Mouse (Mus musculus) myocyte (in vitro differentiated cells): ENCODE results near the gene Cdk5rap2.

Experiments used
- CEBPB ChIP-seq: IDR thresholded peaks from 2 replicates; pipeline ENCODE4 v1.6.1; 2011; ENCODE audit warnings: mild to moderate bottlenecking, moderate library complexity; ENCODE audit not compliant: poor library complexity, insufficient read depth, severe bottlenecking
- MAX ChIP-seq: IDR thresholded peaks from one replicate; pipeline ENCODE4 v1.6.1; 2011; ENCODE audit warnings: low read depth, mild to moderate bottlenecking, control low read depth
- MYOD1 ChIP-seq, 3 experiments: IDR thresholded peaks; one replicate each; pipeline ENCODE4 v1.6.1; 2011; ENCODE audit warnings: control low read depth in 2 of 3, low read depth in 2 of 3, mild to moderate bottlenecking in 2 of 3, moderate library complexity in 1 of 3; ENCODE audit not compliant: insufficient read length in 2 of 3, control insufficient read depth in 1 of 3
- MYOG ChIP-seq, 3 experiments: IDR thresholded peaks; one replicate each; pipeline ENCODE4 v1.6.1; 2011; ENCODE audit warnings: control low read depth in 2 of 3, low read depth in 2 of 3, mild to moderate bottlenecking in 2 of 3; ENCODE audit not compliant: insufficient read length in 2 of 3, control insufficient read depth in 1 of 3, insufficient read depth in 1 of 3
- POLR2A ChIP-seq: IDR thresholded peaks from one replicate; pipeline ENCODE4 v1.6.1; 2011; ENCODE audit warnings: low read depth, mild to moderate bottlenecking, control low read depth, moderate library complexity; ENCODE audit not compliant: insufficient read length
- POLR2AphosphoS2 ChIP-seq: IDR thresholded peaks from one replicate; pipeline ENCODE4 v1.6.1; 2011; ENCODE audit warnings: low read depth, control low read depth; ENCODE audit not compliant: insufficient read length
- REST ChIP-seq: IDR thresholded peaks from one replicate; pipeline ENCODE4 v1.6.1; 2011; ENCODE audit warnings: mild to moderate bottlenecking, control low read depth, moderate library complexity; ENCODE audit not compliant: insufficient read depth, insufficient read length
- TCF12 ChIP-seq: IDR thresholded peaks from one replicate; pipeline ENCODE4 v1.6.1; 2011; ENCODE audit warnings: mild to moderate bottlenecking, control low read depth; ENCODE audit not compliant: poor library complexity, insufficient read depth, severe bottlenecking
- TCF3 ChIP-seq: IDR thresholded peaks from one replicate; pipeline ENCODE4 v1.6.1; 2011; ENCODE audit warnings: low read depth, control low read depth; ENCODE audit not compliant: insufficient read length
- USF1 ChIP-seq: IDR thresholded peaks from one replicate; pipeline ENCODE4 v1.6.1; 2011; ENCODE audit warnings: low read depth, mild to moderate bottlenecking, control low read depth, moderate library complexity

DNA sequence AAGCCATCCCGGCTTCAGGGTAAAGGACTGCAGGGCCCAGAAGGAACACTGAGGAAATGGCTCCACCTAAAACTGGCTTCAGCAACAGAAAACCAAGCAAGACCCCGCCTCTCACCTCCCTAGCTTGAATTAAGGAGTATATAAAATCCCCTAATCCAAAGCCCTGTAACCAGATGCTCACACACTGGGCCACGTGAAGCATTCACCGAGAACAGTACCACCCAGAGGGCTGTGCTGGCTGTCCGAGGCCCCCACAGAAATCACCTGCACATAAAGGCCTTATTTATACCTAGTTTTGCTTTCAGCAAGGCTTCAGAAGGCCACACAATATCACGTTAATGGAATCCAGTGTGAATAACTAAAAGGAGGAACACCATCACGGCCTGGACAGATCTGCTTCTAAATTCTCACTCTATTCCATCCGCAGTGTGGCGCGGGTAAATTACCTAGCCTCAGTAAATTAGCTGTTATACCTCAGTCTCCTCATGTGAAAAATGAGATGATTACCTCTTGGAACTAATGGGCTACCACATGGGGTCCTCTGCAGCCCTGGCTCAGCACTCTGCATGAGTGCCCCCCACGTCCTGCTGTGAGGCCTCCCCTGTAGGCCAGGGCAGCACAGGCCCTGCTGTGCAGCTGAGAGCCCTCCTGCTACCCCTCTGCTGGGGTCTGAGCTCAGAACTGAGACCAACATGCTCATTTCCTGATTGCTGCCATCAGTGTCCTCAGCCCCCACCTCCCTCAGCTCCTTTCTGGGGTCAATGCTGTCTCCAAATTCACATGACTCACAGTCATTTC lies 45.0 kb downstream of the Cdk5rap2 start:
- TF ChIP-seq POLR2A (no peak), USF1 (no peak), POLR2AphosphoS2 (no peak), TCF12 (no peak), MYOG (IDR thresholded peaks at IDR 0.05; ENCODE audit: control insufficient read depth in 1 of 3, insufficient read depth in 1 of 3, insufficient read length in 2 of 3, low read depth in 2 of 3) (no peak), MYOD1 (IDR thresholded peaks at IDR 0.05; ENCODE audit: control insufficient read depth in 1 of 3, insufficient read length in 2 of 3, low read depth in 2 of 3) (no peak), REST (no peak), TCF3 (no peak), MAX (no peak), CEBPB (no peak)
